Mouse (Mus musculus) CH12.LX (cell line): ENCODE results near the gene Srsf10.

Source experiments
- IRF4 ChIP-seq: IDR thresholded peaks from 2 replicates; pipeline ENCODE4 v1.6.1; 2014; ENCODE audit warnings: low read depth, mild to moderate bottlenecking, inconsistent platforms, low read length, improper control_type of control experiment
- UBTF ChIP-seq: IDR thresholded peaks from 2 replicates; pipeline ENCODE4 v1.6.1; 2012; ENCODE audit warnings: low read depth, mild to moderate bottlenecking, inconsistent platforms, low read length, improper control_type of control experiment, moderate library complexity

GRCm38 (mm10) chr4:135833301-135834123 is 22.0 kb upstream of the Srsf10 start:
- TF ChIP-seq UBTF: no peak
- no peak for TF ChIP-seq IRF4
